Mouse (Mus musculus) intestine, embryonic 14.5 days (tissue): ENCODE measurements around the gene Arhgap35. TPM values are rescaled to one million over a fixed set of nuclear protein-coding genes. Genes with fewer than 3 reads are reported as not detected.

Experiments used
- ATAC-seq: fragments of 200-750 bp; cut with Nextera tagmentation; replicated peaks from 2 replicates; pipeline ENCODE4 v1.8.0; 2017; ENCODE audit warnings: low read depth, moderate number of reproducible peaks, moderate TSS enrichment, moderate library complexity; ENCODE audit not compliant: low FRiP score, low TSS enrichment
- DNase-seq: peaks from one replicate; pipeline ENCODE4 v3.0.0-alpha.2; 2018; ENCODE audit warnings: low spot score
- H3K27ac ChIP-seq: fragments of 300-500 bp; sonication (generic); 2 replicates; pipeline ENCODE4 v1.5.1; 2014; ENCODE audit warnings: low read depth, mild to moderate bottlenecking, control low read depth
- H3K27me3 ChIP-seq: fragments of 300-500 bp; sonication (generic); replicated peaks from 2 replicates; pipeline ENCODE4 v1.6.1; 2014; ENCODE audit warnings: low read length, control low read depth; ENCODE audit not compliant: control insufficient read depth, insufficient read depth
- H3K36me3 ChIP-seq: fragments of 300-500 bp; sonication (generic); 2 replicates; pipeline ENCODE4 v1.6.1; 2014; ENCODE audit warnings: low read length, control low read depth; ENCODE audit not compliant: control insufficient read depth, insufficient read depth
- H3K4me1 ChIP-seq: fragments of 300-500 bp; sonication (generic); replicated peaks from 2 replicates; pipeline ENCODE4 v1.6.1; 2014; ENCODE audit warnings: low read length, control low read depth, mixed read lengths; ENCODE audit not compliant: control insufficient read depth, insufficient read depth
- H3K4me2 ChIP-seq: fragments of 300-500 bp; sonication (generic); 2 replicates; pipeline ENCODE4 v1.6.1; 2014; ENCODE audit warnings: low read length
- H3K4me3 ChIP-seq: fragments of 300-500 bp; sonication (generic); 2 replicates; pipeline ENCODE4 v1.5.1; 2014; ENCODE audit warnings: low read depth, low read length, control low read depth, mixed read lengths
- H3K9ac ChIP-seq: fragments of 300-500 bp; sonication (generic); 2 replicates; pipeline ENCODE4 v1.6.1; 2014; ENCODE audit warnings: mild to moderate bottlenecking, low read length
- H3K9me3 ChIP-seq: fragments of 300-500 bp; sonication (generic); 2 replicates; pipeline ENCODE4 v1.6.1; 2016; ENCODE audit warnings: low read length, control low read depth; ENCODE audit not compliant: control insufficient read depth
- WGBS: fragments of 180-500 bp; shearing (Covaris S2); extraction: QIAGEN DNeasy Blood & Tissue Kit; methylation state at CpG from one replicate; pipeline ENCODE4 v1.1.7; 2014; 5-methylcytosine and 5-hydroxymethylcytosine counted together
- polyA plus RNA-seq: library from polyadenylated mRNA; unstranded; fragments of >200 nt; fragmentation: Nextera tagmentation; extraction: Ambion mirVana; gene quantifications from 2 replicates; pipeline ENCODE4 v1.2.1, GENCODE M21; 2014

The Arhgap35 gene
- polyA plus RNA-seq, 1 experiment from 2014 or later, result 18.5 TPM

DNA sequence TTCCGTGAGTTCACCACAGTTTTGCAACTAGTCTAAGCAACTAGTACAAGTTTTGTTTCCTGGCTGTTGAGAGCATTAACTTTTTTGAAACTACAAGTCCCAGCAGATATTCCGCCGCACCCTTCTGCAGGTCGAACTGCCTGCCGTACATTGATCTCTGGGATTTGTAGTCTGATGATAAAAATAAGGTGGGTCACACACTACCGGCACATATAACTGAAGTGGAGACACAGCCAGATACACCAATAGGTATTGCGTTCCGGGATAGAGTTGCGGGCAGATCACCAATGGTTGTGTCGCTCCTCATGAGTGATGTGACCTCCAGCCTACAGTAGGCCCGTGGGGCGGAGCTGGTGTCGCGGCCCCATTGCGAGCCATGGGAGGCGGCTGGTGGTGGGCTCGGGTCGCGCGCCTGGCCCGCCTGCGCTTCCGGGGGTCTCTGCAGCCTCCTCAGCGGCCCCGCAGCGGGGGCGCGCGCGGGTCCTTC is 162.2 kb downstream of the Arhgap35 start, which contains the start of gene Tmem160:
Tmem160 (plus strand) TSS at position 193 of the 487 bp plus-strand sequence.
- peaks cover 4% of the 10 kb centered on the region; the same call in 1 of the 2 replicates for H3K36me3 ChIP-seq
- no peaks in the 10 kb centered on the region for H3K27me3 ChIP-seq
- peak within 1 kb of the TSS; percentile 84 for H3K4me3 ChIP-seq
- ATAC-seq (peak; percentile 98), DNase-seq (peak; percentile 79)
- no peaks in the 10 kb centered on the region for H3K9me3 ChIP-seq
- under 1% methylated on average over 30 of the region's 30 CpGs for WGBS
- H3K4me2 ChIP-seq, result peak within 1 kb of the TSS; percentile 80
- peak within 1 kb of the TSS; percentile 53 for H3K9ac ChIP-seq
- peaks cover 5% of the 10 kb centered on the region for H3K4me1 ChIP-seq
- H3K27ac ChIP-seq, result 0 out of 2 replicates have a peak within 1 kb of the TSS, but pooled peaks have one; percentile 22

DNA sequence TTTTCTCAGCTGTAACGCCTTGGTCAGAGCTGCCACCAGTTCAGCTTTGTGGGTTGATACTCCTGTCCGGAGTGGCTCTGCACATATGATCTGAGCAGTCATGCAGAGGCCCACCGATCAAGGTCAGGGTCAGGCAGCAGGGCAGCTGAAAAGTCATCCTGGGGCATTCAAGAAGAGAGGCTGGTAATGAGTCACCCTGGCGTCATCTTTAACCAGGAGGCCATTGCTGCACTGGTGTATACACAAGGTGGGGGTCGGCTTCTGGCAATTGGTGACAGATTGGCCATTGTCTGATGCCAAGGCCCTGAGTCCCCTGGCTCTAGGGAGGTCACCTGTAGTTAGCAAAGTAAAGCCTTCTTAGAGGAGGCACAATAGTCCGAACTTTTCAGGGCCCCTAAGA is 163.1 kb downstream of the Arhgap35 start:
- H3K4me2 ChIP-seq, result no peak overlapping the region
- DNase-seq (no peak), ATAC-seq (no peak)
- H3K9me3 ChIP-seq, result no peaks in the 10 kb centered on the region
- H3K4me1 ChIP-seq, result peaks cover 5% of the 10 kb centered on the region
- no peak overlapping the region for H3K4me3 ChIP-seq
- no peak overlapping the region for H3K9ac ChIP-seq
- no peaks in the 10 kb centered on the region for H3K27me3 ChIP-seq
- WGBS, result 73% methylated on average over 6 of the region's 6 CpGs
- no peak overlapping the region for H3K27ac ChIP-seq
- H3K36me3 ChIP-seq, result peaks cover 4% of the 10 kb centered on the region; the same call in 1 of the 2 replicates

Other genes starting within 250 kb of the Arhgap35 start
- gene Sae1, start 227.2 kb downstream of the Arhgap35 start, polyA plus RNA-seq, result 294 and 315 TPM in 2 replicates
- gene Zc3h4, start 214.1 kb downstream of the Arhgap35 start, polyA plus RNA-seq, result 16.4 TPM in 2 replicates
- gene Tmem160, start 162.2 kb downstream of the Arhgap35 start, polyA plus RNA-seq, result 54.1 and 67.2 TPM in 2 replicates
- gene Npas1, start 137.3 kb downstream of the Arhgap35 start, polyA plus RNA-seq, result 0.07 and 0.15 TPM in 2 replicates
- gene Ceacam15, start 60.7 kb upstream of the Arhgap35 start, polyA plus RNA-seq, result not detected in 2 replicates
- not detected in 2 replicates for gene Ceacam9, start 106.9 kb upstream of the Arhgap35 start, polyA plus RNA-seq
- gene Ap2s1, start 123.4 kb upstream of the Arhgap35 start, polyA plus RNA-seq, result 255 and 270 TPM in 2 replicates
- gene Slc1a5, start 166.3 kb upstream of the Arhgap35 start, polyA plus RNA-seq, result 41.5 and 43.9 TPM in 2 replicates
- gene Strn4, start 200.9 kb upstream of the Arhgap35 start, polyA plus RNA-seq, result 107 and 111 TPM in 2 replicates
- 27.5 and 28.3 TPM in 2 replicates for gene Fkrp, start 201.7 kb upstream of the Arhgap35 start, polyA plus RNA-seq
- 12.0 and 12.8 TPM in 2 replicates for gene Prkd2, start 227.9 kb upstream of the Arhgap35 start, polyA plus RNA-seq